Mouse (Mus musculus): ENCODE results near the gene Mocs2.

- no peak for TF ChIP-seq GATA1 (IDR thresholded peaks at IDR 0.05; ENCODE audit: low read length)
- no peak for TF ChIP-seq TAL1 (IDR thresholded peaks at IDR 0.05; ENCODE audit: low read length)
Observed at GRCm38 (mm10) chr13:114809624-114810210, 8.3 kb upstream of the Mocs2 start.

Measured in erythroblast, embryonic 14.5 days (primary cell).